Mouse (Mus musculus) small intestine, adult 2 months (tissue): ENCODE results near the gene Adcy5.

Source experiments
- CTCF ChIP-seq: fragments of 200-500 bp; IDR thresholded peaks from 2 replicates; pipeline ENCODE4 v1.5.1; 2012; ENCODE audit warnings: low read depth, mild to moderate bottlenecking, control low read depth, inconsistent platforms, low read length, moderate library complexity, mixed read lengths; ENCODE audit not compliant: insufficient replicate concordance, insufficient read length; ENCODE audit errors: extremely low read depth
- POLR2A ChIP-seq: fragments of 200-500 bp; IDR thresholded peaks from 2 replicates; pipeline ENCODE4 v1.6.1; 2012; ENCODE audit warnings: low read depth, mild to moderate bottlenecking, control low read depth, inconsistent platforms, low read length, moderate library complexity

DNA sequence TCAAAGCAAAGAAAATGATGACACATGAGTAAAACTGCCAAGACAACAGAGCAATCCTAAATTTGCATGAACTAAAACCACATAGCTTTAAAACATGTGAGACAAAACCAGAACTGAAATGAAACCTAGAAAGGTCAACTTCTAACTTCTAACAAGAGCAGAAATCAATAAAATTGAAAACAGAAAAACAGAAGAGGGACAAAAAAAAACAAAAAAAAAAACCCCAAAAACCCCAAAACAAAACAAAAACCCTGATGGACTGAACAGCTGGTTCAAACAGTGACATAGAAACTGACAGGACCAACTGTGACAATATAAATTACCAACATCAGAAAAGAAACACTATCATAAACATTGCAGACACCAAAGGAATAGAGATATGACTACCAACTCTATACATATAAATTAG is 162.2 kb downstream of the Adcy5 start:
- TF ChIP-seq POLR2A = no peak
- TF ChIP-seq CTCF = no peak
